Mouse (Mus musculus): Measurements from ENCODE around the gene Ap3b1. TPM values are rescaled to one million over a fixed set of nuclear protein-coding genes. Genes with fewer than 3 reads are reported as not detected.

Ap3b1 gene
- polyA plus RNA-seq, 1 experiment from 2014 or later = 29.4 TPM

DNA sequence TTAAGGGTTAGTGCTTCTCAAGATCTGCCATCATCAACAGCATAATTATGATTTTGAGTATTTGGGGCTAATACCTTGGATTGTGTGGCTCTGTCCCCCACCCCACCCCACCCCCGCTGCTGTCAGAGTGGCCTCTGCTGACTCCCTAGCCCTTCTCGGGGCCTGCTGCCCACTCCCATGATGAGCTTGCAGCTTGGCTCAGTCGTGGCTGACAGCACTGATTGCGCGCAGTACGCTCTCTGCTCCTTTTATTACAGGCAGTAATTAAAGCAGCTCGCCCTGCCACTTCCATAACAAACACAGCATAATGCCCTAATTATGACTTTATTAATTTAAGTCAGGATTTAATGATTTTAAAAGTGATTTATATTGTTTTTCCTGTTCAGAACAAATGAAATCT, 121.5 kb downstream of the Ap3b1 start:
- no peak overlapping the region for H3K4me2 ChIP-seq
- H3K27me3 ChIP-seq = no peaks in the 10 kb centered on the region
- WGBS = 54% methylated on average over 7 of the region's 7 CpGs
- H3K4me1 ChIP-seq (replicated peaks) = no peaks in the 10 kb centered on the region
- 0 out of 2 replicates have a peak, but pooled peaks have one; percentile 53 for ATAC-seq (ENCODE audit: low read depth)
- H3K9ac ChIP-seq = no peak overlapping the region
- peaks cover 53% of the 10 kb centered on the region for H3K36me3 ChIP-seq
- H3K27ac ChIP-seq (replicated peaks) = no peak overlapping the region
- H3K4me3 ChIP-seq = no peak overlapping the region
- no peaks in the 10 kb centered on the region for H3K9me3 ChIP-seq

DNA sequence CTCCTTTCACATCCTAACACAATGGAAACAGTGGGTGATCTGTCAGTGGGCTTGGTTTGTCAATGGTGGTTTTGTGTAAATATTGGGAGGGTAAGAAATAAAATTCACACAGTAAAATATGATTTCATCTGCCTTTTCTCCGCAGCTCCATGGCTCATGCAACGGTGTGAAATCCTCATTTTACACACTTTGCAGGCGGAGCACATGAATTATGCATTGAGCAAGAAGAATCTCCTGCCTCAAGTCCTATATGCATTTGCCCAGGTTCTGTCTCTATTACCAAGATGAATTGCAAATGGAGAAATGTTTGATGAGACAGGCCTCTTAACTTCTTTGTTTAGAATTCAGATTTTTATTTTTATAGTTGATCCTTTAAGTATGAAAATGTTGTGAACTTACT, 131.9 kb downstream of the Ap3b1 start:
- WGBS = 32% methylated on average over 3 of the region's 3 CpGs
- Histone ChIP-seq H3K36me3 (peaks cover 15% of the 10 kb centered on the region), H3K9me3 (no peaks in the 10 kb centered on the region), H3K4me1 (replicated peaks) (peaks cover 5% of the 10 kb centered on the region; the same call in 1 of the 2 replicates), H3K4me3 (no peak overlapping the region), H3K9ac (no peak overlapping the region), H3K27me3 (no peaks in the 10 kb centered on the region), H3K27ac (replicated peaks) (peak overlapping the region; percentile 52; the same call in 1 of the 2 replicates), H3K4me2 (no peak overlapping the region)
- 0 out of 2 replicates have a peak, but pooled peaks have one; percentile 23 for ATAC-seq (ENCODE audit: low read depth)

- peak overlapping the region; percentile 52; the same call in 1 of the 2 replicates for H3K27ac ChIP-seq (replicated peaks)
Observed at GRCm38 (mm10) chr13:94491159-94491558, 132.4 kb downstream of the Ap3b1 start.

GRCm38 (mm10) chr13:94497521-94497920, 138.8 kb downstream of the Ap3b1 start:
- H3K4me2 ChIP-seq = no peak overlapping the region
- WGBS = 90% methylated on average over 3 of the region's 3 CpGs
- no peaks in the 10 kb centered on the region for H3K4me1 ChIP-seq (replicated peaks)
- no peak for ATAC-seq (ENCODE audit: low read depth)
- no peaks in the 10 kb centered on the region for H3K9me3 ChIP-seq
- H3K36me3 ChIP-seq = peaks cover 17% of the 10 kb centered on the region
- no peak overlapping the region for H3K27ac ChIP-seq (replicated peaks)
- no peaks in the 10 kb centered on the region for H3K27me3 ChIP-seq
- H3K4me3 ChIP-seq = no peak overlapping the region
- no peak overlapping the region for H3K9ac ChIP-seq

More at GRCm38 (mm10) chr13:94491159-94491558, 132.4 kb downstream of the Ap3b1 start:
- Histone ChIP-seq H3K4me1 (replicated peaks) (peaks cover 5% of the 10 kb centered on the region; the same call in 1 of the 2 replicates), H3K9me3 (no peaks in the 10 kb centered on the region), H3K9ac (no peak overlapping the region), H3K27me3 (no peaks in the 10 kb centered on the region), H3K4me3 (no peak overlapping the region), H3K4me2 (no peak overlapping the region), H3K36me3 (peaks cover 15% of the 10 kb centered on the region)
- ATAC-seq (ENCODE audit: low read depth) = no peak
- 82% methylated on average over 8 of the region's 8 CpGs for WGBS

- WGBS = 84% methylated on average over 3 of the region's 3 CpGs
- Histone ChIP-seq H3K9ac (no peak overlapping the region), H3K4me3 (no peak overlapping the region), H3K4me1 (replicated peaks) (no peaks in the 10 kb centered on the region), H3K9me3 (no peaks in the 10 kb centered on the region), H3K36me3 (peaks cover 12% of the 10 kb centered on the region; the same call in 1 of the 2 replicates), H3K4me2 (no peak overlapping the region), H3K27ac (replicated peaks) (no peak overlapping the region), H3K27me3 (no peaks in the 10 kb centered on the region)
- ATAC-seq (ENCODE audit: low read depth) = no peak
Observed at GRCm38 (mm10) chr13:94506411-94506810, 147.7 kb downstream of the Ap3b1 start.

GRCm38 (mm10) chr13:94508344-94508743, 149.6 kb downstream of the Ap3b1 start:
- H3K4me1 ChIP-seq (replicated peaks) = 0 out of 2 replicates have a peak, but pooled peaks cover 6% of the 10 kb centered on the region
- H3K4me2 ChIP-seq = no peak overlapping the region
- H3K27me3 ChIP-seq = no peaks in the 10 kb centered on the region
- H3K27ac ChIP-seq (replicated peaks) = no peak overlapping the region
- no peaks in the 10 kb centered on the region for H3K9me3 ChIP-seq
- no peak for ATAC-seq (ENCODE audit: low read depth)
- WGBS = 87% methylated on average over 8 of the region's 8 CpGs
- no peak overlapping the region for H3K9ac ChIP-seq
- H3K4me3 ChIP-seq = no peak overlapping the region
- 0 out of 2 replicates have a peak, but pooled peaks cover 10% of the 10 kb centered on the region for H3K36me3 ChIP-seq

DNA sequence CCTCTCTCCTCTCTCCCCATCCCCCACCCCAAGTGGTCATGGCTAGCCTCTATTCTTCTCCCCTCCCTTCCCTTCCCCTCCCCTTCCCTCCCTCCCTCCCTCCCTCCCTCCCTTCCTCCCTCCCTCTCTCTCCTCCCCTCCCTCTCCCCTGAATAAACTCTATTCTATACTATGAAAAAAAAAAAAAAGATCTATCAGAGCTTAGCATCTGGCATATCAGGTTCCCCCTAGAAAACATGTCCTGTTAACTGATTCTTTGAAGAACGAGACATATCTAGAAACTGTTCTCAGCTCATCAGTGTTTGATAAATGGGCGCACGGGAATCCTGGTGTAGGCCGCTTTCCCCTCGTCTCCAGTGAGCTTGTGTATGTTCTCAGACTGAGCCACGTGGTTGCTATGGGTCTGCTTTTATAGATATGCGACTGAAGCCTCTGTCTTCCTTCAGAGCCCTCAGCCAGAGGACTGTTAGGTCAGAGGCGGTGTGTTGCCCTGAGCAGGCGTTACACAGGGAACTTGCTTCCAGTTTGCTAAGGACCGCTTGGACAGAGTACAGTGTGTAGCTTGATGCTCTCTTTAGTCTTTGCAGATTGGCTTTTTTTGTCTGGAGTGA, 154.5 kb downstream of the Ap3b1 start:
- Histone ChIP-seq H3K4me1 (replicated peaks) (0 out of 2 replicates have a peak, but pooled peaks cover 6% of the 10 kb centered on the region), H3K4me2 (no peak overlapping the region), H3K27me3 (no peaks in the 10 kb centered on the region), H3K27ac (replicated peaks) (no peak overlapping the region), H3K4me3 (no peak overlapping the region), H3K9me3 (no peaks in the 10 kb centered on the region), H3K9ac (no peak overlapping the region), H3K36me3 (no peaks in the 10 kb centered on the region)
- WGBS = 73% methylated on average over 10 of the region's 10 CpGs
- ATAC-seq (ENCODE audit: low read depth) = no peak

GRCm38 (mm10) chr13:94513898-94514297, 155.1 kb downstream of the Ap3b1 start:
- no peak overlapping the region for H3K4me2 ChIP-seq
- H3K9ac ChIP-seq = no peak overlapping the region
- H3K4me1 ChIP-seq (replicated peaks) = 0 out of 2 replicates have a peak, but pooled peaks cover 6% of the 10 kb centered on the region
- no peak overlapping the region for H3K4me3 ChIP-seq
- no peaks in the 10 kb centered on the region for H3K36me3 ChIP-seq
- H3K27me3 ChIP-seq = no peaks in the 10 kb centered on the region
- no peak for ATAC-seq (ENCODE audit: low read depth)
- no peak overlapping the region for H3K27ac ChIP-seq (replicated peaks)
- H3K9me3 ChIP-seq = no peaks in the 10 kb centered on the region
- 93% methylated on average over 9 of the region's 9 CpGs for WGBS

DNA sequence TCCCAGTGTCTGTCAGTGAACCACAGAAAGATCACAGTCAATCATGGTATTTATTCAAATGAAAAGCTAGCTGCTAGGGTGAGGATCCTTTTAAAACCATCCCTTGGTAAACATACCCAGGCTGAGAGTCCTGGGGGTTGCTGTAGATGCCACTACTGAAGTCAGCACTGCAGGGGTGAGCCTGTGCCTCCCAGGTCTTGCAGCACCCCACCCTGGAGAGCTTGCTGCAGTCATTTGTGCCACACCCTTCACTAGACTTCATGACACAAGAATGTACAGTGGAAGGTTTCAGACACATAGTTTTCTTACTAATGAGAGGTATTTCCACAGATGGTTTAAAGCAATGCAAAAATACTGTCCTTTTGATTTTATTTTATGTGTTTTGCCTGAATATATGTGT, 156.2 kb downstream of the Ap3b1 start:
- H3K9ac ChIP-seq = no peak overlapping the region
- H3K27ac ChIP-seq (replicated peaks) = no peak overlapping the region
- no peaks in the 10 kb centered on the region for H3K27me3 ChIP-seq
- no peak for ATAC-seq (ENCODE audit: low read depth)
- H3K36me3 ChIP-seq = no peaks in the 10 kb centered on the region
- H3K4me1 ChIP-seq (replicated peaks) = 0 out of 2 replicates have a peak, but pooled peaks cover 6% of the 10 kb centered on the region
- H3K4me3 ChIP-seq = no peak overlapping the region
- no peaks in the 10 kb centered on the region for H3K9me3 ChIP-seq
- H3K4me2 ChIP-seq = no peak overlapping the region

DNA sequence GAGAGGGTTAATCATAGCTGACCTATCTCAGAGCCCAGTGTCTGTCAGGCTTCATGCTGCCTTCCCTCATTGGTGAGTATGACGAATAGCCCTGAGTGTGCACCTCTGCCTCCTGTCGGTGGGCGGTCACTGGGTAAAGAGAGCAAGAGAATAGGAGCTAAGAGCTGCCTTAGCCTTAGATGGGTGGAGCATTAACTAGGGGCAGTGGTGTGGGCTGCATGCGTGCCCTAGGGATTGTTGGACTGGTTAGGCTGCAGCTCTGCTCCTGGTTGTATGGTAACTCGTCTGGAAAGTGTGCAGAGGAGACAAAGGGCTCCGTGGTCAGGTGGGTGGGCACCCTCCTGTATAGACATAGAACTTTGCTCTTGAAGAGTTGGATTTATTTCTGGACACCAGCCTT, 157.8 kb downstream of the Ap3b1 start:
- H3K27me3 ChIP-seq = no peaks in the 10 kb centered on the region
- no peak overlapping the region for H3K4me3 ChIP-seq
- H3K4me1 ChIP-seq (replicated peaks) = 0 out of 2 replicates have a peak, but pooled peaks cover 6% of the 10 kb centered on the region
- no peaks in the 10 kb centered on the region for H3K9me3 ChIP-seq
- 80% methylated on average over 6 of the region's 6 CpGs for WGBS
- no peak for ATAC-seq (ENCODE audit: low read depth)
- no peaks in the 10 kb centered on the region for H3K36me3 ChIP-seq
- H3K9ac ChIP-seq = no peak overlapping the region
- H3K27ac ChIP-seq (replicated peaks) = no peak overlapping the region
- H3K4me2 ChIP-seq = no peak overlapping the region

- Histone ChIP-seq H3K4me3 (no peak overlapping the region), H3K27ac (replicated peaks) (no peak overlapping the region), H3K36me3 (no peaks in the 10 kb centered on the region), H3K4me2 (no peak overlapping the region), H3K4me1 (replicated peaks) (no peaks in the 10 kb centered on the region; the same call in 1 of the 2 replicates), H3K9ac (no peak overlapping the region), H3K9me3 (no peaks in the 10 kb centered on the region), H3K27me3 (no peaks in the 10 kb centered on the region)
- WGBS = 93% methylated on average over 4 of the region's 4 CpGs
- no peak for ATAC-seq (ENCODE audit: low read depth)
Observed at GRCm38 (mm10) chr13:94518176-94518575, 159.4 kb downstream of the Ap3b1 start.

DNA sequence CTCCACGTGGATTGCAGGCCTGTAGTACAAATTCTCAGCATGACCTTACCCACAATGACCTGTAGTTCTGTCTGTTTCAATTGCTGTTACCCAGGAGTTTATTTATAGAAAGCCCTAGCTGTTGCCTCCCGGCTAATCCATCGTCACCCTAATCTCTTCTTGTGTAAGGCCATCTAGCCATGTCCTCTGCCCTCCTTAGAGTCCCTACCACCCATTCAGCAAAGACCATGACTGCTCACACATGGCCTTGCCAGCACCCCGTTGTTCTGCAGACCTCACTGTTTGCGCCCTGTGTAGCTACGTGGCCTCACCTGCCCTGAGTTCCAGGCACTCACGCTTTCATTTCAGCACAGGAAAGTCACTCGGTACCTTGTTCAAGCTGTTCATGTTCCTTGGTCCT, 160.5 kb downstream of the Ap3b1 start:
- ATAC-seq (ENCODE audit: low read depth) = no peak
- Histone ChIP-seq H3K9me3 (no peaks in the 10 kb centered on the region), H3K27ac (replicated peaks) (no peak overlapping the region), H3K9ac (no peak overlapping the region), H3K4me1 (replicated peaks) (peaks cover 5% of the 10 kb centered on the region; the same call in 1 of the 2 replicates), H3K4me2 (no peak overlapping the region), H3K27me3 (no peaks in the 10 kb centered on the region), H3K4me3 (no peak overlapping the region), H3K36me3 (no peaks in the 10 kb centered on the region)
- 90% methylated on average over 8 of the region's 8 CpGs for WGBS

GRCm38 (mm10) chr13:94523213-94523612, 164.5 kb downstream of the Ap3b1 start:
- H3K36me3 ChIP-seq = peaks cover 3% of the 10 kb centered on the region; the same call in 1 of the 2 replicates
- H3K9ac ChIP-seq = no peak overlapping the region
- H3K4me2 ChIP-seq = no peak overlapping the region
- peaks cover 5% of the 10 kb centered on the region; the same call in 1 of the 2 replicates for H3K4me1 ChIP-seq (replicated peaks)
- H3K27ac ChIP-seq (replicated peaks) = 0 out of 2 replicates have a peak overlapping the region, but pooled peaks have one; percentile 19
- ATAC-seq (ENCODE audit: low read depth) = no peak
- H3K9me3 ChIP-seq = no peaks in the 10 kb centered on the region
- no peaks in the 10 kb centered on the region for H3K27me3 ChIP-seq
- H3K4me3 ChIP-seq = no peak overlapping the region
- 51% methylated on average over 5 of the region's 5 CpGs for WGBS
